Mouse (Mus musculus) 3T3-L1 (cell line): Measurements from ENCODE around the gene Clstn1.
A peak's percentile ranks its signal among the peaks of the same experiment; 100 is the strongest.

Source experiments
- DNase-seq: peaks from one replicate; pipeline ENCODE4 v3.0.0-alpha.2; 2015; ENCODE audit warnings: low read depth, low spot score

The Clstn1 gene

GRCm38 (mm10) chr4:149586044-149586782, at the start of gene Clstn1:
TSS of gene Clstn1 (plus strand) at chr4:149586468.
- DNase-seq: peak; percentile 54

- peak; percentile 63 for DNase-seq
Measured at GRCm38 (mm10) chr4:149539441-149539840, 46.8 kb upstream of the Clstn1 start.

- DNase-seq: peak; percentile 52
Measured at GRCm38 (mm10) chr4:149541935-149542334, 44.3 kb upstream of the Clstn1 start.

GRCm38 (mm10) chr4:149542431-149542830, 43.8 kb upstream of the Clstn1 start:
- DNase-seq: no peak

GRCm38 (mm10) chr4:149542927-149543553, 43.2 kb upstream of the Clstn1 start:
- DNase-seq: peak; percentile 92

GRCm38 (mm10) chr4:149544892-149545291, 41.4 kb upstream of the Clstn1 start:
- DNase-seq: no peak

GRCm38 (mm10) chr4:149546797-149547444, 39.3 kb upstream of the Clstn1 start:
- DNase-seq: no peak

- no peak for DNase-seq
Measured at GRCm38 (mm10) chr4:149547523-149547922, 38.7 kb upstream of the Clstn1 start.

- peak; percentile 94 for DNase-seq
Measured at GRCm38 (mm10) chr4:149549221-149549925, 36.9 kb upstream of the Clstn1 start.

- peak; percentile 60 for DNase-seq
Measured at GRCm38 (mm10) chr4:149550866-149551265, 35.4 kb upstream of the Clstn1 start.

GRCm38 (mm10) chr4:149551696-149552095, 34.6 kb upstream of the Clstn1 start:
- DNase-seq: no peak

- no peak for DNase-seq
Measured at GRCm38 (mm10) chr4:149553834-149554233, 32.4 kb upstream of the Clstn1 start.

GRCm38 (mm10) chr4:149556111-149556510, 30.2 kb upstream of the Clstn1 start:
- no peak for DNase-seq

GRCm38 (mm10) chr4:149557905-149558304, 28.4 kb upstream of the Clstn1 start:
- peak; percentile 75 for DNase-seq

GRCm38 (mm10) chr4:149558389-149558788, 27.9 kb upstream of the Clstn1 start:
- peak; percentile 85 for DNase-seq

GRCm38 (mm10) chr4:149561392-149561791, 24.9 kb upstream of the Clstn1 start:
- no peak for DNase-seq

- peak; percentile 62 for DNase-seq
Measured at GRCm38 (mm10) chr4:149561986-149562904, 24.0 kb upstream of the Clstn1 start.

- DNase-seq: no peak
Measured at GRCm38 (mm10) chr4:149562905-149563347, 23.3 kb upstream of the Clstn1 start.

- no peak for DNase-seq
Measured at GRCm38 (mm10) chr4:149563941-149564361, 22.3 kb upstream of the Clstn1 start.

GRCm38 (mm10) chr4:149564452-149565407, 21.5 kb upstream of the Clstn1 start:
- no peak for DNase-seq
